Mouse (Mus musculus): ENCODE measurements around the gene Gpr107.

The Gpr107 gene

GRCm38 (mm10) chr2:31127219-31127618 is 24.9 kb upstream of the Gpr107 start:
- no peak for DNase-seq (ENCODE audit: low read depth, low spot score)

DNA sequence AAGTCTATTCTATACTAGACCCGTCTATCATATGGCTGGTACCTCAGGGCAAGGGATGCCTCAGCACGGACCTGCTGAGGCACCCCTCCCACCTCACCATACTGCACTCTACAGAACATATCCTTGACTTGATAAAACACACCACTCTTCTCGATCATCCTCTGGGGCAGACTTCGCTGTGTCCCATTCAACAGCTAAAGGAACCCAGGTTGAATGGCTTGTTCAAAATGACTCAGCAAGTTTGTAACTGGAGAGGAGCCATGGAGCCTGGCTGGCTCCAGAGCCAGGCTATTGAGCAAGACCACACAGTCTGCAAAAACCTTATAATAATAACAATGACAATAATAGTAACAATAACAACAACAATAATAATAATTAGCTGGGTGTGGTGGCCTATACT is 24.2 kb upstream of the Gpr107 start:
- DNase-seq (ENCODE audit: low read depth, low spot score): no peak

DNA sequence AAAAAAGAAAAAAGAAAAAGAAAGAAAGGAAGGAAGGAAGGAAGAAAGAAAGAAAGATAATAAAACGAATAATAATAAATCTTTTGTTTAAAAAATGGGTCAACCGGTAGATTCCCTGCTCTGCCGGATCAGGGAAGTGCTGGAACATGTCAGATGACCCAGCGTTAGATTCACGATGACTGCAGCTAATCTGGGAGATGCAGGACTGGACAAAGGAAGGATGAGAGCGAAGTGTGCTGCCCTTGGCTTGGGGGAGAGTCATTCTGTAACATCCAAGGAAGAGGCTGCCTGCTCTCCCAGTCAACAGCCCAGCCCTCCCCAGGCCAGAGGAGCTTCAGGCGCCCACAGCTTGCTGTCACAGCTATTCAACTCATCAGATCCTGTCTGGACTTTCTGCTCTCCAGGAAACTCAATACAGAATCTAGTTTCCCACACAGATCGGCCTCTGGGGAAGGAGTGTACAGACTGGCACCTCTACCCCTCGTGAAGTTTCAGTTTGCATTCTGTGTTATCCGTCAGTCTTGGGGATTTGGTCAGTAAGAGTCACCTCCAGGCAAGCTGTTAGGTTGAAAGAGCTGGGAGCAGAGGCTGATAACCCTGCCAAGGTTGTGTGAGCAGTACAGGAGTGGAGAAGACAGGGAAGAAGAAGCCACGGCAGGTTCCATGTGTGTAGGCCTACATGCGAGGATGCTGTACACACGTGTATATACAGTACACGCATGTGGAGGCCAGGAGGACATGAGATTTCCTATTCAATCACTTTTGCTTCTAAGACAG is 22.2 kb upstream of the Gpr107 start:
- DNase-seq (ENCODE audit: low read depth, low spot score): no peak

GRCm38 (mm10) chr2:31130815-31131299 is 21.3 kb upstream of the Gpr107 start:
- no peak for DNase-seq (ENCODE audit: low read depth, low spot score)

DNA sequence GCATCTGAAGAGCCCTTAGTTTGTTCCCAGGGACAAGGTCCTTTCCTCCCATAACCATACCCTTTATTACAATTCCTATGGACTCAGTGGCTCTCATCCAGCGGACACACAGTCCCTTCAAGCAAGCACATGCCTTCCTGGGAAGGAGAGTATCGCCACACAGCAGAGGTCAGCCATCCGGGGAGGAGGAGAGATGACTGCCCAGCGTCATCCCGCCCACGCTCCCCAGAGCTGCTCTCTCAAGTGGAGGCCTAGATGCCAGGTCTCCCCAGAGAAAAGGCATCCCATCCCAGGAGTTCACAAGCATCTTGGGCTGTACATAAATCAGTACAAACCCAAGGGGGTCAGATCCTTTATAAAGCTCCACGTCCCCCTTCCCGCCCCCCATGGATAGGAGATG is 19.4 kb upstream of the Gpr107 start:
- no peak for DNase-seq (ENCODE audit: low read depth, low spot score)

DNA sequence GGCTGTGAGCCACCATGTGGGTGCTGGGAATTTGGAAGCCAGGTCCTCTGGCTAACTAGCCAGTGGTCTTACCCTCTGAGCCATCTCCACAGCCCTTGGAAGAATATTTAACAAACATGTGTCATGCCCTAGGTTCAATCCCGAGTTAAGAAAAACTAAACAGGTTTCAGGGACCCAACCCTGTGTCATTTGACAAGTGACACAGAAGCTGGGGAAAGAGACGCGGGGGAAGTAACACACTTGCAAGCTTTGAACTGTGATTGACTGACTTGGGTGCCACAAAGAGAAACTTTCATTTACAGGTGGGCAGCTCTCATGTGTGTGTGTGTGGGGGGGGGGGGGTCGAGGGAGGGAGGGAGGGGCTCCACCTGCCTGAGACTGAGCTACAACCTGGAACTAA is 18.1 kb upstream of the Gpr107 start:
- no peak for DNase-seq (ENCODE audit: low read depth, low spot score)

DNA sequence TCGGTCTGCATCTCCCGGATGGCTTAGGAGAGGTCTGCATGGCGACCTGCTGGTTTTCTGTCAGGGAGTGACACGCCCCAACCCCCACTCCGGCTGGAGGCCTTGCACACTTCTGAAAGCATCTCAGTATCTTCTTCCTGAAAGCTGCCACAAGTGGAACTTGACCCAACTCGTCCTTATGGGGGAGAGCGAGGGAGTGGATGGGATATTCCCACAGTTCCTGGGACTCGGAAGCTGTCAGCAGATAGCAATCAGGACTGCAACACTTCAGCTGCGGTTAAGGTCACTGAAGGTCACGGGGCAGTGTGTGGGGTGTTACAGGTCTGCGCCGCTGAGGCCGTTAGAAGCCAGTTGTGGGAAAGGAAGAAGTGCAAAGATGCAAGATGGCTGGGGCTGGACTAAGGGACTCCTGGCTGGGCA is 16.6 kb upstream of the Gpr107 start:
- no peak for DNase-seq (ENCODE audit: low read depth, low spot score)

GRCm38 (mm10) chr2:31136338-31136737 is 15.8 kb upstream of the Gpr107 start:
- DNase-seq (ENCODE audit: low read depth, low spot score): no peak

- no peak for DNase-seq (ENCODE audit: low read depth, low spot score)
These were observed 15.0 kb upstream of the Gpr107 start for GRCm38 (mm10) chr2:31137018-31137590.

DNA sequence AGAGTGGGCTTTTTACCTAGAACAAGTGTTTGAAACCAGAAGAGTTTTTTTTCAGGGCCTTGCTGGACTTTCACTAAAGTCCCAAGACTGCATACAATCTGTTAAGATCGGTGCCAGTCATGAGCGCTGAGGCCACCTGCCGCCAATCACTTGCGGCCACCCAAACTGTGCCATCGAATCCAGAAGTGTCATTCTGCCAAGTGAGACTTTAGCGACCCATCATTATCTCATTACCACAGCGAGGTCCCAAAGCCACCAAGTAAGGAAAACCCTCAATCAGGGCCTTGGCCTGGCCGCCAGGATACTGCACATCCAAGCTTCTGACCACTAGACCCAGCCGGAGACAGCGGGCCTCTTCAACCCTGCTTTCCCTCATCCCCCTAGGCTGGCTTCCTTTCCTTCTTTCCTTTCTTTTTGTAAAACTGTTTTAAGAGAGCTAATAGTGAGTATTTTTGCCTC is 12.9 kb upstream of the Gpr107 start:
- DNase-seq (ENCODE audit: low read depth, low spot score): no peak

- DNase-seq (ENCODE audit: low read depth, low spot score): no peak
These were observed 11.9 kb upstream of the Gpr107 start for GRCm38 (mm10) chr2:31139991-31140771.

DNA sequence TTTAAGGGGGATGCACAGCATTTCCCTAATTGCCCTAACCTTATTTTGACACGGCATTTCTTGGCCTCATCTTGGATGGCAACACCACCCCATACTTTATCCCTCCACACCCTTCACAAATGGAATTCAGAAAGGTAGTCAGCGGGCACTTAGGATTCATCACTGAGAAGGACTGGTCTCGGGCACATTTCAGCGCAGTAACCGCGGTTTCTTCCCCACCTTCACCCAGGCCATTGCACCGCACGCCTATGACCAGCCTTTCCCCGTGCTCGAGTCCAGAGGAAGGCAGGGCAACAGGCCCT is 11.4 kb upstream of the Gpr107 start:
- no peak for DNase-seq (ENCODE audit: low read depth, low spot score)

DNA sequence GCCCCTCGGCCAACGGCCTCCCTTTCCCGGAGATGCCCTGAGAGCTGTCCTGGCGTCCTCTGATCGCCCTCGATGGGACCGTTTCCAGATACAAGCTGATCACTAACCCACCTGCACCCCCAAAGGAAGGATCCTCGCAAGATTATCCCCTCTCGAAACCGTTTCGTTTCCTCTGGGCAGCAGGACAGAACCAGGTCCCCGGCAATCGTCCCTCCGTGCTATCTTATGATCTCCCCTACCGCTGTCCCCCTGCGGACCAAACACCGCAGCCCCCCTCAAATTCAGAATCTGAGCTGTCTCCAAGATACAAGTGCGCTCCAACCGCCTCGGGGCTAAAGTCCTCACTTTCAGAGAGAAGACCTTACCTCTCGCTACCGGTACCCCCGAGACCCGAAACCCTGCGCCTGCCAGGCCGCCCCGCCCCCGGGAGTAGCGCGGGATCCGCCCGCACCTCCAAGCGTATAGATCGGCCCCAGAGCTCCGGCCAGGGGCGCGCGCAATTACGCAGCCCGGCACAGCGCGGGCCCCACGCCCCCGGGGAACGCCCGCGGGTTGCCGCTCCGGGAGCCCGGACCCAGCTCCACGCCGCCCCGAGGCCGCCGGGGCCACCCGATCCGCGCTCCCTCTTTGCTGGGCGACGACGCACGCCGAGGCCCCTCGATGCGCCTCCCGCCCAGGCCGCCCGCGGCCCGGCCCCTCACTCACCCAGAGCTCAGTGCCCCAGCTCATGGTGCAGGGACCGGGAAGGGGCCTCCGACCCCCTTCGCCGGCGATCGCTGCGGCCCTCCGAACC is 10.8 kb upstream of the Gpr107 start:
- no peak for DNase-seq (ENCODE audit: low read depth, low spot score)

GRCm38 (mm10) chr2:31141867-31142454 is 10.2 kb upstream of the Gpr107 start, which contains the start of gene Fnbp1:
Gene Fnbp1, minus strand, starts transcription at chr2:31142008.
- DNase-seq (ENCODE audit: low read depth, low spot score): peak; percentile 78

- DNase-seq (ENCODE audit: low read depth, low spot score): no peak
These were observed 9.6 kb upstream of the Gpr107 start for GRCm38 (mm10) chr2:31142505-31142904.

DNA sequence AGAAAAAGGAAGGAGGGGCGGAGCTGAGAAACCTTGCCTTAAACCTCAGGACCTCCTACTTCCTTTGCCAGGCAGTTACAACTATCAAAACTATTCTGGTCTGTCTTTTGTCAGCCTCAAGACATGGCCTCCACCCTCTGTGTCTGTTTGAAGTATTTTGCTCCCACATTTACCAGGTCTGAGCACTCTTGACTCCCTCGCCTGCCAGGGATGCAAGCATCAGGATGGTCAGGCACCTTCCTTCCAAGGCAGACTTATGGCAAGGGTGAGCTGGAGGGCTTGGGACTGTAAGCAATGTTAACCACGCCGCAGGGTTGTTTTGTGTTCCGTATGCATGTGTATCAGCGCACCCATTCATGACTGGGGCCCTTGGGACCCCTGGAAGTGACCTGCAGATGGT is 8.8 kb upstream of the Gpr107 start:
- DNase-seq (ENCODE audit: low read depth, low spot score): no peak

DNA sequence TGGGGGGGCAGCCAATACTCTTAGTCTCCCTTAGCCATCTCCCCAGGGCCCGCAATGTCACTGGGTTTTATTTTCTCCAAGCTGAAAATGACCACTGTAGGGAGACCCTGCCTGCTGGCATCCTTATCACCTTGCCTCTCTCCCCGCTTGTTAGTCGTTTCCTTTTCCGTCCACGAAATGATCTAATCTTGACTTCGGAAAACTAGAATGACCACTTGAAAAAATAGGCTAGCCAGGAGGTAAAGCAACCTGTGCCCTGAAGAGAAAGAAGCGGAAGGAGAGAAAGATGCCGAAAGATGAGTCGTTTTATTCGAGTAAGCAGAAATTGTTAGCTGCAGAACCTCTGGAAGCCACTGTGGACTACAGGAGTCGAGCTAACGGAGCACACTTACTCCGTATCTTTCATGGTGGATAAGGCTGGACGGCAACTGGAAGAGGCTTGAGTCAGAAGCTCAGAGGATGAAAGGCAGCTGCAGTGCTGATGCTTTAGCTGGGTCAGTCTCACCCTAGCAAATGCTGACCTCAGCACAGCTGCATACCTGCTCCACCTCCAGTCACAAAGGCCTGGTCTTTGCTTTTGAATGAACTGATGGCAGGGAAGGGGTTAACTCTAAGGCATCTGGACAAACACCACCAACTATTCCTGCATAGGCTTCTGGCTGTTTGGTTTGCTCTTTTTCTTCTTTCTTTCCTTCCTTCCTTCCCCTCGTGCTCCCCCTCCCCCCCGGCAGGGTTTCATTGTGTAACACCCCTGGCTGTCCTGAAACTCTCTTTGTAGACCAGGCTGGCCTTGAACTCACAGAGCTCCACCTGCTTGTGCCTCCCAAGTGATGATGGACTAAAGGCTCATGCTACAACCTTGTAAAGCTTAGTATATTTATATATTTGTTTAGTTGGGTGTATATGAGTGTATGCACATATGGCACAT is 8.1 kb upstream of the Gpr107 start:
- DNase-seq (ENCODE audit: low read depth, low spot score): no peak

DNA sequence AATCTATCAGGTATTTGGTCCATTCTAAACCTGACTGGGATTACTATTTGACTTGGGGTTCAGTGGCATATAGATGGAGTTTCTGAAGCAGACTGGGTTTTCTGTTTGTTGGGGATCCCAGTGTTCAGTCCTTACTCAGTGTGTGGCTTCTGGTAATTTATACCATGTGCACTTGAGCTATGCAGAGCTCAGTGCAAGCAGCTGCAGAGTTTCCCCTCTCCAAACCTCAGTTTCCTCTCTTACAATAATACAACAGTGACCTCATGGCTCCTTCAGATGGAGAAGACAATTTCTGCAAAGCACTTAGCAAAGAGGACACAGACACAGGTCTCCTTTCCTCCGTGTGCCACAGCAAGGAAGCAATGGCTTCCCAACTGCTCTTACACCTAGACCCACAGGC is 7.2 kb upstream of the Gpr107 start:
- no peak for DNase-seq (ENCODE audit: low read depth, low spot score)

GRCm38 (mm10) chr2:31147054-31147453 is 5.1 kb upstream of the Gpr107 start:
- no peak for DNase-seq (ENCODE audit: low read depth, low spot score)

DNA sequence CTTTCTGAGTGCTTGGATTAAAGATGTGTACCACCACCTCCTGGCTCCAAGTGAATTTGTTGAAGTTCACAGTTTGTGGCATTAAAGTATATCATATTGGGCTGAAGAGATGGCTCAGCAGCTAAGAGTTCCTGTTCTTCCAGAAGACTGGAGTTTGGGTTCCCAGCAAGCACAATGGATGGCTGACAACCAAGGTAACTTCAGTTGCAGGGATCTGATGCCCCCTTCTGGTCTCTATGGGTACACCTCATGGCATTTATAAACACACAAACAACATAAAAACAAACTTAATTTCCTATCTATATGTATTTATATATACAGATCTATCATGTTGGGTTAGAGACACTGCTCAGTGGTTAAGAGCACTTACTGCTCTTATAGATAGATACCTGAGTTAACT is 1.4 kb upstream of the Gpr107 start:
- no peak for DNase-seq (ENCODE audit: low read depth, low spot score)
